Mouse (Mus musculus): Measurements from ENCODE around the gene Rbfox1.

DNA sequence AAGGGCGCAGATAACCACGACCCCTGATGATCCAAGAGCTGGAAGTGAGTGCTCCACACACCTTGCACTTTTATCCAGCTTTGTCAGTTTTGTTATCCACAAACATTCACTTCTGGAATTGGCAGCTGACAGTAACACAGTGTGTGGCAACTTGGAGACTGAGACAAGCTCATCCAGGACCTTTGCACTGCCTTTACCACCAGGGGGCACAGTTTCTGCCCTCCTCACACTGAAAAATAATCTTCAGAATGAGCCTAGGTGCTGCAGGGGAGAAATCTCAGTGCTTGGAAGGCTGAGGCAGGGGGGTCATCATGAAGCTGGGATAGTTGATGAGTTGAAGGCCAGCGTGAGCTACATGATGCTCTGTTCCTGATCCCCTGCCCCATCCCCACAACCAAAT, 570.2 kb downstream of the Rbfox1 start:
- TF ChIP-seq CTCF (IDR thresholded peaks at IDR 0.05; ENCODE audit: low read depth, low read length), result peak; percentile 50
- no peak for TF ChIP-seq POLR2A (IDR thresholded peaks at IDR 0.05; ENCODE audit: insufficient read depth, low read length)
